Mouse (Mus musculus) hindbrain, postnatal 0 days (tissue): ENCODE results near the gene Celf2. TPM values are rescaled to one million over a fixed set of nuclear protein-coding genes. Genes with fewer than 3 reads are reported as not detected.

Source experiments
- ATAC-seq: fragments of 200-750 bp; cut with Nextera tagmentation; 2 replicates; pipeline ENCODE4 v1.8.0; 2017; ENCODE audit warnings: mild to moderate bottlenecking, moderate TSS enrichment, moderate library complexity
- DNase-seq: peaks from one replicate; pipeline ENCODE4 v3.0.0-alpha.2; 2015; ENCODE audit warnings: low spot score
- H3K27ac ChIP-seq: fragments of 300-500 bp; sonication (generic); 2 replicates; pipeline ENCODE4 v1.5.1; 2014; ENCODE audit warnings: mild to moderate bottlenecking
- H3K27me3 ChIP-seq: fragments of 300-500 bp; sonication (generic); 2 replicates; pipeline ENCODE4 v1.6.1; 2014; ENCODE audit warnings: low read length, mixed read lengths; ENCODE audit not compliant: insufficient read depth
- H3K36me3 ChIP-seq: fragments of 300-500 bp; sonication (generic); 2 replicates; pipeline ENCODE4 v1.6.1; 2014; ENCODE audit warnings: low read length, mixed read lengths; ENCODE audit not compliant: insufficient read depth
- H3K4me1 ChIP-seq: fragments of 300-500 bp; sonication (generic); 2 replicates; pipeline ENCODE4 v1.6.1; 2014; ENCODE audit warnings: antibody characterized with exemption, low read length, mixed read lengths; ENCODE audit not compliant: insufficient read depth
- H3K4me2 ChIP-seq: fragments of 300-500 bp; sonication (generic); 2 replicates; pipeline ENCODE4 v1.6.1; 2014; ENCODE audit warnings: low read depth, mild to moderate bottlenecking, low read length, moderate library complexity, mixed read lengths
- H3K4me3 ChIP-seq: fragments of 300-500 bp; sonication (generic); 2 replicates; pipeline ENCODE4 v1.5.1; 2014; ENCODE audit warnings: low read length
- H3K9ac ChIP-seq: fragments of 300-500 bp; sonication (generic); replicated peaks from 2 replicates; pipeline ENCODE4 v1.6.1; 2014; ENCODE audit warnings: mild to moderate bottlenecking, low read length, moderate library complexity, mixed read lengths
- H3K9me3 ChIP-seq: fragments of 300-500 bp; sonication (generic); 2 replicates; pipeline ENCODE4 v1.6.1; 2016; ENCODE audit warnings: low read length, mixed read lengths
- CTCF ChIP-seq: IDR thresholded peaks from 2 replicates; pipeline ENCODE4 v1.5.1; 2016; ENCODE audit warnings: antibody characterized with exemption, control low read depth, low read depth
- WGBS: fragments of 180-500 bp; shearing (Covaris S2); extraction: QIAGEN DNeasy Blood & Tissue Kit; methylation state at CpG from one replicate; pipeline ENCODE4 v1.1.7; 2014; 5-methylcytosine and 5-hydroxymethylcytosine counted together
- polyA plus RNA-seq: library from polyadenylated mRNA; unstranded; fragments of >200 nt; fragmentation: Nextera tagmentation; extraction: Ambion mirVana; gene quantifications from 2 replicates; pipeline ENCODE4 v1.2.1, GENCODE M21; 2015
- total RNA-seq: library from RNA; depleted of rRNA; stranded (reverse); fragments of >200 nt; gene quantifications from 2 replicates; pipeline ENCODE4 v1.2.3, GENCODE M21; 2014

Celf2 gene
- total and polyA plus RNA-seq, 2 experiments from 2014 or later = 110 to 160 TPM

DNA sequence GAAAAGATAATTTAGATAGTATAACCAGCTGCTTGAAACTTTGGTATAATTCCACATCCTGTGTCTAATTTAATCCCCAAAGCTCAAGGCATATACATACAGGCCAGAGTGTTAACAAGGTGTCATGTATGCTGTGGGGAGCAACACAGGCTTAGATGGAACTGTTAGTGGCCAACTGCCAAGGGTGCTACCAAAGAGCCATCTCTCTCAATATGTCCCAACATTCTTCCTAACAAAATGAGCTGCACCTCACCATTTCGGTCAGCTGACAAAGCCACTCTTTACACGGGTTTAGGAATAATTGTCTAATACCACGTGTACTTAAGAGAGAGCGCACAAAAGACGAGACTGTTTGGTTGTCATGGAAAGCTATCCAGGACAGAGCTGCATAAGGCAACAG is 782.0 kb downstream of the Celf2 start:
- Histone ChIP-seq H3K4me2 (no peak overlapping the region), H3K27me3 (no peaks in the 10 kb centered on the region), H3K27ac (no peak overlapping the region), H3K9ac (no peak overlapping the region), H3K36me3 (no peaks in the 10 kb centered on the region), H3K4me3 (no peak overlapping the region), H3K4me1 (peaks cover 13% of the 10 kb centered on the region), H3K9me3 (no peaks in the 10 kb centered on the region)
- ATAC-seq (no peak), DNase-seq (no peak)
- 65% methylated on average over 5 of the region's 5 CpGs for WGBS
- no peak for TF ChIP-seq CTCF

DNA sequence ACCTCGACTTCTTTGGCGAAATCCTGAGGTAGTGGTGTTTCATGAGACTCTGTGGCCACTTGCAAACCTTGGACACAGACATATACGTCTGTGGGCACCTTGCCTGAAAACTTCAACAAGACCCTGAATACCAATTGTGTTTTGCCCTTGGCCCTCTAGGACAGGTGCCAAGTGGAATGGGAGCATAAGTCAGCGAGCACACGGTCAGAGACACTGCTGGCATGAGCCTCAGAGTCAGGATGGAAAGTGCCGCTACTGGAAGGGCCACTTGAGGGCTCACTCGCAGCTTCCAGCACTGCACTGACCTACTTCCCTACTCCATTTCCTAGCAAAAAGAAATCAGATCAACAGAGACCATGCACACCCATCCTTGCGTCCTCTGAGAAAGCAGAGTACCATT is 783.3 kb downstream of the Celf2 start:
- no peak overlapping the region for H3K9ac ChIP-seq
- DNase-seq = peak; percentile 66
- peak; percentile 45 for TF ChIP-seq CTCF
- no peak overlapping the region for H3K27ac ChIP-seq
- 47% methylated on average over 8 of the region's 8 CpGs for WGBS
- H3K4me2 ChIP-seq = no peak overlapping the region
- H3K9me3 ChIP-seq = no peaks in the 10 kb centered on the region
- peaks cover 23% of the 10 kb centered on the region for H3K4me1 ChIP-seq
- ATAC-seq = peak; percentile 25; the same call in 1 of the 2 replicates
- no peak overlapping the region for H3K4me3 ChIP-seq
- H3K36me3 ChIP-seq = no peaks in the 10 kb centered on the region
- no peaks in the 10 kb centered on the region for H3K27me3 ChIP-seq

DNA sequence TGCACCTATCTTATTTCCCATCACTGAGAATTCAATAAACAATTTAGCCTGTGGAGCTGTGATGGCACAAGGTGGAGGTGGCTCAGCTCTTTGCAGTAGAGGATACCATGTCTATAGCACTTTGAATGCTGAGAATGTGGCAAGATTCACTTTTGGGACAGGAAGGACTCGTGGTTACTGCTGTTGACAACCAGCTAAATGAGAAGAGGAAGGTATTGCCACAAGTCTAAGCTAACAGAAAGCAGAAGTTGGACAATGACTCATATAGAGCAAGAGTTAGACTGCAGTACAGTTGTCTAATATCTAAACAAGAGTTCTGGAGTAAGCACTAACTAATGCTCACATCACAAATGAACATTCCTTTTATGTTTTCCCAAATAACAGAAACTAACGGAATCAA is 785.8 kb downstream of the Celf2 start:
- no peak for DNase-seq
- Histone ChIP-seq H3K4me3 (no peak overlapping the region), H3K4me1 (peaks cover 21% of the 10 kb centered on the region), H3K27ac (no peak overlapping the region), H3K9ac (no peak overlapping the region), H3K27me3 (no peaks in the 10 kb centered on the region), H3K4me2 (no peak overlapping the region), H3K36me3 (no peaks in the 10 kb centered on the region), H3K9me3 (no peaks in the 10 kb centered on the region)
- no peak for ATAC-seq
- 66% methylated on average over 2 of the region's 2 CpGs for whole genome bisulfite sequencing
- TF ChIP-seq CTCF = no peak

DNA sequence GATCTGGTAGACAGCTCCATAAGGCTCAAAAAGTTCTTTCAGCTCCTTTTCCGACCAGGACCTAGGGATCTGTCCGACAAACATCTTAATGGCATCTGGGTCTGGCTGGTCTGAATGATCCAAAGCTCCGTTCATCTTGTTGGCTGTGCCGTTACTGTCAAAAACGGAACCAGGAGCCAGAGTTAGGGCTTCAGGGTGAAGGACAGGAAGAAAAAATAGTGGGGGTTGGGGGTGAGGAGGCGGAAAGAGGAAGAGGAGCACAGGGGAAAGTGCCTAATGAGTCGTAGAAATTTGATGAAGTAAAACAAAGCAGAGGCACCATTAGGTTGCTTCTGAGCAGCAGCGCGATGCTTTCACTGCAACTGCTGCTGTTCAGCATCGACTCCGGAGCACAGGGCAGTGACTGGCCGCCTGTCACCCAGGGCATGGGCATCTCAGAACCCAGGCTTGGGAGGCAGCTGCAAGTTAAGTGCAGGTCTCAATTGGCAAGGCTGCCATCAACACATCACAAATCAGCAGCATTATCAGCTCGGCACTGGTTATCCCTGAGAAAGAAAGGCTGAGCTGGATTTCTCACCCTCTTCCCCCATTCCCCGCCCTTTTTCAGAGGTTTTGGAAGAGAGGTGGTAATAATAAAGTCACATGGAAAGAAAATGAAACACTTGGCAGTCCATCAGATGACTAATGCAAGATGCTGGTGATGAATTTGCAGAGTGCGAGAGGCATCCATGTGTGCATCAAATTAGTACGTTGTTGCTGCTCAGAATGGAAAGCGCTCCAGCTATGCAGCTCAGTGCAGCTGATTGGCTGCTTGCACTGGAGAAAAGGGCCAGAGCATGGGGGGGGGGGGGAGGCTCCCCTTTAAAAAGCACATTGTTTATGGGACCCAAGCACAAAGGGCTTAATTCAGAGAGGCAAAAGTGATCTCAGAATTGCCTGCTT is 787.6 kb downstream of the Celf2 start:
- no peaks in the 10 kb centered on the region for H3K27me3 ChIP-seq
- peak; percentile 65 for DNase-seq
- no peaks in the 10 kb centered on the region for H3K36me3 ChIP-seq
- H3K27ac ChIP-seq = peak overlapping the region; percentile 74
- peak overlapping the region; percentile 38 for H3K4me3 ChIP-seq
- H3K4me1 ChIP-seq = peaks cover 21% of the 10 kb centered on the region
- WGBS = 4% methylated on average over 17 of the region's 17 CpGs
- peak overlapping the region; percentile 48 for H3K9ac ChIP-seq
- no peak for TF ChIP-seq CTCF
- no peaks in the 10 kb centered on the region for H3K9me3 ChIP-seq
- ATAC-seq = peak; percentile 85
- H3K4me2 ChIP-seq = peak overlapping the region; percentile 78

DNA sequence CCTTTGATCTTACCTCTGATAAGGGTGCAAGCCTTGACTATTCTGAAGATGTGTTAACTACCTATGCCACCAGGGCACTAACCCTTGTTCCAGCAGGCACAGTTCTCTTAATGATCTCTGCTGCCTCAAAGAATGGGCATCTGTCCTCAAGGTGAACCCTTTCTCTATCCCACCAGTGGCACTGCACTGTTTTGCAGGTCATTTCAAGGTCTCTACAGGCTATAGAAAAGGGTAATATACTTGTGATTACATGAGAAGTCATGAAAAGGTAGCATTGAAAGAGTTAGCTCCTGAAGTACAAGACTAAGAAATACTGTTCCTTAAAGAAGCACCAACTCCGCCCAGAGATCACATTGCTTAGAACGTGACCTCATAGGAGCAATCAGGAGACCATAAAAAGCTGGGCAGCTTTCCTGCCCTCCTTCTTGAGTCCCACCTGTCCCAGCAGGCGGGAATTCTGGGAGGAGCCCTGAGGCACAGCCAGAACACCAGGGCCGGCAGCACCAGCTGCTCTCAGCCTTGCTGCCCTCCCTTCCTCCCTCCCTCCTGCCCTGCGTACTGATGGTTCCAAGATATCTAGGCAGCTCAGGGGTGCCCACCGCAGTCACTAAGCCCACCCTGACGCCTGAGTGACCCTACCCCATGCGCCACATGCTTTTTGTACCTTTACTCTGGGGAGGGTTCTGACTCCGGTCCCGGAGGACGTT is 788.5 kb downstream of the Celf2 start:
- 0 out of 2 replicates have a peak, but pooled peaks have one; percentile 13 for TF ChIP-seq CTCF
- peak overlapping the region; percentile 48 for H3K9ac ChIP-seq
- H3K4me3 ChIP-seq = peak overlapping the region; percentile 38
- peaks cover 18% of the 10 kb centered on the region for H3K4me1 ChIP-seq
- no peaks in the 10 kb centered on the region for H3K27me3 ChIP-seq
- no peaks in the 10 kb centered on the region for H3K9me3 ChIP-seq
- DNase-seq (peak; percentile 46), ATAC-seq (peak; percentile 70)
- peak overlapping the region; percentile 78 for H3K4me2 ChIP-seq
- WGBS = 18% methylated on average over 11 of the region's 11 CpGs
- no peaks in the 10 kb centered on the region for H3K36me3 ChIP-seq
- peak overlapping the region; percentile 74 for H3K27ac ChIP-seq

DNA sequence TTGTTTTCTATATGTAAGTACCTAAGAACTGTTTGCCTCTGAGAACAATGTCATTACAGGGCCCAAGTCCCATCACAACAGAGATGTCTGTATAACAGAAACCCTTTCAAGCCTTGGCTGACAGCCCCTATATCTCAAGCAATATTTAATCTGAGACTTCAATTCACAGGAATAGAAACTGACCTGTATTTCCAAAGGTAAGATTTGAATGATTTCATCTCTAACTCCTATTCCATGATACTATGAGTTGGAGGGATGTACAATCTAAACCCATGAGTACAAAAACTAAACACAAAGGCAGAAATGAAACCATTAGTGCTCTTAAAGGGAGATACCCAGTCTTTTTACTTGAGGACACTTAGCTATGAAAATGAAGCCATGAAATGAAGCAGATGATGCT is 790.5 kb downstream of the Celf2 start:
- Histone ChIP-seq H3K36me3 (no peaks in the 10 kb centered on the region), H3K27me3 (no peaks in the 10 kb centered on the region), H3K9ac (no peak overlapping the region), H3K4me3 (no peak overlapping the region), H3K9me3 (no peaks in the 10 kb centered on the region), H3K27ac (no peak overlapping the region), H3K4me2 (no peak overlapping the region), H3K4me1 (peaks cover 16% of the 10 kb centered on the region)
- TF ChIP-seq CTCF = no peak
- DNase-seq (no peak), ATAC-seq (no peak)
